ENCODE assay signal across 27 mouse cellular contexts in the genomic region with DNA sequence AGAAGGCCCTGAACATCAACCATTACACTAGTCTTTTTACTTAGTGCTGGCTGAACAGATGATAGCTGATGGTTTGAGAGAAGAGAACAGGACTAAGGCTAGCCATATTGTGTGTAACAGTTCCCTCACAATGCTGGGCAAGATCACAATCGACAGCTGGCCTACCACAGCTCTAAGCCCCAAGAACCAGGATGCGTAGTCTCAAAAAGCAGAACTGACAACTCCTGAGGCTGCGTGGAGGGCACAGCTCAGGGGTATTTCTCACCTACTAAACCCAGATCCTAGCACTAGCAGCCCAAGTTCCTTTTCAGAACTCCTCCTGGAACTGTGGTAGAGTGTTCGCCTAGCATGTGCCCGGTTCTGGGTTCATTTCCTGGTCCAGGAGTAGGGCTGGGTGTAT. TPM values are rescaled to one million over a fixed set of nuclear protein-coding genes. Genes with fewer than 3 reads are reported as not detected.
DNase-seq lines count a peak whose midpoint lies in the region; ATAC-seq and TF ChIP-seq lines count a peak whose summit lies in the region.
"Had no signal": no experiment of that assay in that cellular context is flagged by ENCODE, and none has a peak within 500 bp of the region (broad histone marks: within the 10 kb centered on the region; RNA-seq: fewer than 3 reads in every experiment).

No protein-coding gene starts in this region.

- peaks cover 21% of the 10 kb centered on the region for H3K4me1 ChIP-seq in lung, adult 2 months (ENCODE audit: control insufficient read depth, insufficient read depth, low read length)

- intact Hi-C loops in heart, postnatal 25 days (cut with DNase I) = no loop called here

- DNase-seq in heart, adult 11 months = peak; percentile 74
- DNase-seq in heart, postnatal 25 days (ENCODE audit: low spot score) = no peak
- DNase-seq in thymus, postnatal 0 days (ENCODE audit: low spot score) = peak; percentile 43
- no peak for DNase-seq in thymus, postnatal 14 days
- no peak for DNase-seq in lung, adult 2 months
- DNase-seq: adrenal gland, postnatal 14 days; cerebellum, adult 11 months; cerebellum, adult 9-11 months; heart, postnatal 4 days; kidney, adult 11 months; kidney, postnatal 14 days; right cerebral cortex, postnatal 25 days had no signal

- H3K4me3 ChIP-seq in lung, adult 2 months (replicated peaks; ENCODE audit: extremely low read depth, low read depth, low read length) = no peak overlapping the region
- H3K4me3 ChIP-seq: embryonic facial prominence, embryonic 13.5 days; erythroblast, embryonic 14.5 days; heart, embryonic 15.5 days; hindbrain, embryonic 15.5 days; left cerebral cortex, adult 2 months; limb, embryonic 12.5 days; liver, embryonic 15.5 days; lung, embryonic 15.5 days; megakaryocyte, embryonic 14.5 days; midbrain, embryonic 13.5 days had no signal

- TF ChIP-seq CTCF in lung, adult 2 months (IDR thresholded peaks at IDR 0.05; ENCODE audit: insufficient read depth, low read length) = no peak

- peak; percentile 22; the same call in 1 of the 2 replicates for ATAC-seq in megakaryocyte progenitor cell, adult 5-6 weeks (replicated peaks; ENCODE audit: poor library complexity)
- ATAC-seq in erythroblast, adult 5-6 weeks (replicated peaks; ENCODE audit: low FRiP score, poor library complexity, severe bottlenecking) = no peak
- ATAC-seq: forebrain, embryonic 16.5 days; inflammation-experienced regulatory T-cells, adult 6 months; midbrain, embryonic 13.5 days; Patski had no signal

- TF ChIP-seq POLR2A in lung, adult 2 months (IDR thresholded peaks at IDR 0.05; ENCODE audit: borderline replicate concordance, extremely low read depth, low read depth, low read length) = no peak

- 83% methylated on average over 5 of the region's 5 CpGs for WGBS in lung, adult 2 months

RNA-seq across cellular contexts. Expression of a gene that starts 39.2 kb away (rescaled TPM):
- total RNA-seq in heart, postnatal 25 days (2021) = 10 to 100 TPM; 19.0 to 20.1 TPM
- polyA plus RNA-seq in thymus, postnatal 0 days (2015; fragmentation: Nextera tagmentation; extraction: Ambion mirVana) = 11.3 and 13.0 TPM in 2 replicates
- 10.6 and 11.2 TPM in 2 replicates for total RNA-seq in megakaryocyte progenitor cell, adult 5-6 weeks (2015)
- total RNA-seq in megakaryocyte progenitor cell, adult 5-6 weeks (2017) = 10.9 and 12.2 TPM in 2 replicates
- total RNA-seq in erythroblast, adult 5-6 weeks (2015; ENCODE audit: low replicate concordance) = 374 and 375 TPM in 2 replicates
- 568 and 596 TPM in 2 replicates for total RNA-seq in erythroblast, adult 5-6 weeks (2017; ENCODE audit: low replicate concordance)
- 12.0 and 19.9 TPM in 2 replicates for polyA plus RNA-seq in lung, adult 2 months (2012; rRNA removed)

Comparison
In these comparisons a context has a peak if more than half of its experiments do, and no peak if none do; other contexts are left out.
1. DNase-seq: peak in heart, adult 11 months (single experiment) and thymus, postnatal 0 days (single experiment); none in heart, postnatal 25 days (single experiment), thymus, postnatal 14 days (single experiment) and lung, adult 2 months (single experiment).
2. RNA of a gene that starts 39.2 kb away (total RNA-seq): 374 to 596 TPM in erythroblast, adult 5-6 weeks; 19.0 to 20.1 TPM in heart, postnatal 25 days and 10.6 to 12.2 TPM in megakaryocyte progenitor cell, adult 5-6 weeks; every median in the first group is over 10 times any median in the second.